Mouse (Mus musculus) inflammation-experienced regulatory T-cells, adult 6 months (primary cell): ENCODE measurements around the gene Esp1. TPM values are rescaled to one million over a fixed set of nuclear protein-coding genes. Genes with fewer than 3 reads are reported as not detected.
A peak's percentile ranks its signal among the peaks of the same experiment; 100 is the strongest.
"Not testable (repeated sequence)": the region's sequence is repeated elsewhere in the genome, so short reads cannot be mapped to it uniquely, and the experiment has no call there.

Experiments used
- ATAC-seq: one replicate; pipeline ENCODE4 v1.8.0; 2017
- polyA plus RNA-seq, 3 experiments: library from polyadenylated mRNA; unstranded; fragments of 100-300 nt; shearing (Covaris generic); gene quantifications; one replicate each; pipeline ENCODE4 v1.2.1; 2017

Gene Esp1
- polyA plus RNA-seq = not detected

- no peak for ATAC-seq
These were observed at the start of gene Esp1 for GRCm38 (mm10) chr17:40726820-40727219. Gene Esp1, plus strand, starts transcription at chr17:40727120.

GRCm38 (mm10) chr17:40716273-40716672, 10.6 kb upstream of the Esp1 start:
- ATAC-seq = no peak

- not testable (repeated sequence) for ATAC-seq
These were observed 9.9 kb upstream of the Esp1 start for GRCm38 (mm10) chr17:40717055-40717454.

- no peak for ATAC-seq
These were observed 4.4 kb downstream of the Esp1 start for GRCm38 (mm10) chr17:40731296-40731695.

- ATAC-seq = no peak
These were observed 4.8 kb downstream of the Esp1 start for GRCm38 (mm10) chr17:40731724-40732123.

- peak; percentile 96 for ATAC-seq
These were observed 36.7 kb downstream of the Esp1 start for GRCm38 (mm10) chr17:40763662-40764061.

GRCm38 (mm10) chr17:40767120-40767519, 40.2 kb downstream of the Esp1 start:
- ATAC-seq = no peak

Other genes starting within 250 kb of the Esp1 start
- gene Esp8, start 207.1 kb upstream of the Esp1 start, polyA plus RNA-seq = not detected
- gene Esp6, start 165.6 kb upstream of the Esp1 start, polyA plus RNA-seq = not detected
- not detected for gene Esp4, start 128.5 kb upstream of the Esp1 start, polyA plus RNA-seq
- not detected for gene Esp3, start 95.0 kb upstream of the Esp1 start, polyA plus RNA-seq
- gene Crisp2, start 79.9 kb downstream of the Esp1 start, polyA plus RNA-seq = not detected
- gene Rhag, start 84.0 kb downstream of the Esp1 start, polyA plus RNA-seq = not detected
- 1 to 10 TPM in 1 of 3 experiments, not detected in 2; 1.8 TPM for gene 9130008F23Rik, start 153.4 kb downstream of the Esp1 start, polyA plus RNA-seq
- gene Glyatl3, start 187.2 kb downstream of the Esp1 start, polyA plus RNA-seq = not detected
- 10 to 100 TPM; 15.8 to 17.2 (median 16.3) TPM for gene Mut, start 207.6 kb downstream of the Esp1 start, polyA plus RNA-seq
- 10 to 100 TPM; 35.5 to 43.5 (median 40.1) TPM for gene Cenpq, start 207.9 kb downstream of the Esp1 start, polyA plus RNA-seq